Mouse (Mus musculus) thymus, postnatal 25 days (tissue): ENCODE results near the gene Tns1.
A peak's percentile ranks its signal among the peaks of the same experiment; 100 is the strongest.
"Not testable (repeated sequence)": the region's sequence is repeated elsewhere in the genome, so short reads cannot be mapped to it uniquely, and the experiment has no call there.

Experiments
- DNase-seq: peaks from one replicate; pipeline ENCODE4 v3.0.0; 2022

Gene Tns1

GRCm38 (mm10) chr1:73905111-73905810 is 219.0 kb downstream of the Tns1 start:
- no peak for DNase-seq

GRCm38 (mm10) chr1:73904641-73905040 is 219.6 kb downstream of the Tns1 start:
- no peak for DNase-seq

GRCm38 (mm10) chr1:73903035-73903434 is 221.2 kb downstream of the Tns1 start:
- DNase-seq, result no peak

- DNase-seq, result peak; percentile 71
These were observed 221.9 kb downstream of the Tns1 start for GRCm38 (mm10) chr1:73902171-73902991.

GRCm38 (mm10) chr1:73901496-73901899 is 222.8 kb downstream of the Tns1 start:
- DNase-seq, result peak; percentile 77

- DNase-seq, result not testable (repeated sequence)
These were observed 228.8 kb downstream of the Tns1 start for GRCm38 (mm10) chr1:73895451-73895850.

- DNase-seq, result no peak
These were observed 243.5 kb downstream of the Tns1 start for GRCm38 (mm10) chr1:73880731-73881130.

- no peak for DNase-seq
These were observed 248.5 kb downstream of the Tns1 start for GRCm38 (mm10) chr1:73875676-73876218.

- no peak for DNase-seq
These were observed 259.9 kb downstream of the Tns1 start for GRCm38 (mm10) chr1:73864314-73864713.

GRCm38 (mm10) chr1:73863074-73863431 is 261.2 kb downstream of the Tns1 start:
- no peak for DNase-seq

GRCm38 (mm10) chr1:73862323-73863073 is 261.8 kb downstream of the Tns1 start:
- peak; percentile 15 for DNase-seq

GRCm38 (mm10) chr1:73860421-73860820 is 263.8 kb downstream of the Tns1 start:
- no peak for DNase-seq
